Mouse (Mus musculus) frontal cortex, adult 2 months (tissue): ENCODE results near the gene Skap1. TPM values are rescaled to one million over a fixed set of nuclear protein-coding genes. Genes with fewer than 3 reads are reported as not detected.
"Not testable (repeated sequence)": the region's sequence is repeated elsewhere in the genome, so short reads cannot be mapped to it uniquely, and the experiment has no call there.

Experiments
- DNase-seq, 2 experiments: peaks; one replicate each; pipeline ENCODE4 v3.0.0; 2022; ENCODE audit warnings: low spot score in 1 of 2; ENCODE audit errors: extremely low spot score in 1 of 2
- polyA plus RNA-seq: library from polyadenylated mRNA; depleted of rRNA; stranded (reverse); fragments of >200 nt; gene quantifications from 2 replicates; pipeline ENCODE4 v1.2.3, GENCODE M21; 2012

The Skap1 gene
- polyA plus RNA-seq, 1 experiment = 3.1 TPM

DNA sequence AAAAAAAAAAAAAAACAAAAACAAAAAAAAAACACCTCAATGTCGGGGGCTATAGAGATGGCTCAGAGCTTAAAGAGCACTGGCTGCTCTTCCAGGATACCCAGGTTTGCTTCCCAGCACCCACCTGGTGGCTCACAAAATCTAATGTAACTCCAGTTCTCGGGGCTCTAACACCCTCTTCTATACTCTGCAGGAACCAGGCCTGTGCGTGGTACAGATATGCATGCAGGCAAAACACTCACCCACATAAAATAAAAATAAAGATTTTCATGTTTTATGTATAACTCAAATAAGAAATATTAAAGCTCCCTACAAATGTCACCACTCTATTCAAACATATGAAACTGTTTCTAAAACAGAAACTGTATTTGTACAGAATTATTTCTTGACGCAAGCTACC, 214.6 kb downstream of the Skap1 start:
- peak in 1 of 2 experiments; percentile 32 for DNase-seq

DNA sequence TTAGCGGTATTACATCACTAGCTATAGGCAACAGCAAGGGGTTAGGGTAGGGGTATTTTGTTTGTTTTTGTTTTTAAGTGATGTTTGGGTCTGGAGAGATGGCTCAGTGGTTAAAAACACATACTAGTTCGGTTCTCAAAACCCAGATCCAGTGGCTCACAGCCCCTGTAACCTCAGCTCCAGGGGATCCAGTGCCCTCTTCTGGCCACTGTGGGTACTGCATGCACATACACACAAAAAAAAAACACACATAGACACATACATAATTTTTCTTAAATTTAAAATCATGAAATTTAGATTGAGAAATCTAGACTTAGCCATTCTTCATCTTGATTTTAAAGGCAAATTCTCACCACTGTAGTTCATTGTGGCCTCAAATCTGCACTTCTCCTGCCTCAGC, 221.0 kb downstream of the Skap1 start:
- no peak for DNase-seq

DNA sequence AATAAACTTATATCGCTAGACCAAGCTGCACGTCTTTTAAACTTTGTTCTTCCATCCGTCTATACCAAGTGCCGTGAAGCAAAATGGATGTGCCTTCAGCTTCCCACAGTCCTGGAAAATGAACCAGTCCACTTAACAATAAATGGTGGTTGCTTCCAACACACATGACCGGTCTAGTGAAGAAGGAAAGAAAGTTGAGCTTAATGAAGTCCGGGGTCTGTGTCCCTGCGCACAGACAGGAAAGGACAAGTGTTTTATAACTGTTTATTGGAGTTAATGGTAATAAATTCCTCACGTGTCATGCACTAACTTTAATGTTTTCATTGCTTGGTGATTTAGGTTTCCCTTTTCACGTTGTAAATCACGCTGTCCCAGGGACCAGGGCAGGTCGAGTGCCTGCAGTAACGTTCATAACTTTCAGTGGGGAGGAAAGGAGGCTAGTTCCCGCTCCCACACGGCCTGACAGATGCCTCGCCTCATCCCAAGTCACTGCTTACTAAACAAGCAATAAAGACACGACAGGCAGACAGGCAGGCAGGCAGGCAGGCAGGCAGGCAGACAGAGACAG, 222.4 kb downstream of the Skap1 start:
- DNase-seq = no peak

- no peak for DNase-seq
Observed at GRCm38 (mm10) chr11:96692250-96692649, 227.9 kb downstream of the Skap1 start.

GRCm38 (mm10) chr11:96693360-96693759, 229.0 kb downstream of the Skap1 start:
- no peak for DNase-seq

- no peak for DNase-seq
Observed at GRCm38 (mm10) chr11:96694774-96695173, 230.4 kb downstream of the Skap1 start.

- no peak for DNase-seq
Observed at GRCm38 (mm10) chr11:96696168-96696727, 231.9 kb downstream of the Skap1 start.

GRCm38 (mm10) chr11:96696842-96697455, 232.6 kb downstream of the Skap1 start:
- peak in 1 of 2 experiments; percentile 12 for DNase-seq

GRCm38 (mm10) chr11:96697467-96697866, 233.1 kb downstream of the Skap1 start:
- DNase-seq = no peak

DNA sequence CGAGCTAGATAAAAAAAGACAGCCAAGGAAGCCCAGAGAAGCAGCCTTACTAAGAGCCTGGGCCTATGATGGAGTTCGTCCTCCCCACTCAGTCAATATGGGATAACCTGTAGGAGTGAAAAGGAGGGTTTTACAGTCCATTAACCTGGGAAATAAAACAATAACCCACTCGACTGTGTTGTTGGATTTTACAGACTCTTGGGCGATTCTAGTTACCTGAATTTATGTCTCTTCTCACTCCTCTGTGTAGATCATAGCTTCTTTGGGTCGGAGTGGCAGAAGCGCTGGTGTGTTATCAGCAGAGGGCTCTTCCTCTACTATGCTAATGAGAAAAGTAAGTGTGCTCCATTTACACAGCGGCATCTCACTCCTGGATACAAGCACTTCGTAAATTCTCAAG, 239.4 kb downstream of the Skap1 start:
- no peak for DNase-seq

DNA sequence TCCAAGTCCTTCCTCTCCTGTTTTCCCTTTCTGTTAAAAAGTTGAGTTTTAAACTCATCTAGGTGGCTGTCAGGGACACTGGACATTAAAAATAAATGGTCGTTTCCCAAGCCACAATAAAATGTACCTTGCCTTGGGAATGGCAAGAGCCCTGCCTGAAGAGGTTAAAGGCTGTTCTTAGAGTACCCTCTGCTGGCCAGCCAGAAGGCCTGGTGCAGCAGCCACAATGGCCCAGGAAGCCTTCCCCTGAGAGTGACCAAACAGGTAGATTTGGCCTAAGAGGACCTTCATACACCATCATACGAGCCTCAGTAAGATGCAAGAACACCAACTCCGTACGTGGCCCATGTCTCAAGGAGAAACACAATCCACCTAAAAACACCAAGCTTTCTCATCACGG, 246.9 kb downstream of the Skap1 start:
- no peak for DNase-seq

GRCm38 (mm10) chr11:96711670-96712069, 247.3 kb downstream of the Skap1 start:
- DNase-seq = no peak

- DNase-seq = no peak
Observed at GRCm38 (mm10) chr11:96713210-96714005, 249.0 kb downstream of the Skap1 start.

DNA sequence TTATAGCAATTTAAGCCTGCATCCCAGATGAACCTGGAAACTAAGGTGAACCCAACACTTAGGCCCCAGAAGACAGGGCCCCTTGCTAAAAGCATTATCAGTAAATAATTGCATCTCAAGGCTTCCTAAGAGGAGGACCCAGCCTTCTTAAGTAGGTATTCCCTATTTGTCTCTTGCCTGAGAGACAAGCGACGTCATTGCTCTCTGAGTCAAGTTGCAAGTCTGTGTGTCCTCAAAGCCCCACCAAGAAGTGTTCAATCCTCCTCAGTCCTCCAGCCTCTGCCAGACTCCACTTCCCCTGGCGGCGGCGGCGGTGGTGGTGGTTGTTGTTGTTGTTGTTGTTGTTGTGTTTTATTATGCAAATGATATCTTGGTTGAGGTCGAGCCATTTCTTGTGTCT, 249.6 kb downstream of the Skap1 start:
- DNase-seq = no peak

- not testable (repeated sequence) for DNase-seq
Observed at GRCm38 (mm10) chr11:96715168-96715567, 250.8 kb downstream of the Skap1 start.

GRCm38 (mm10) chr11:96718609-96719008, 254.2 kb downstream of the Skap1 start:
- DNase-seq = no peak

DNA sequence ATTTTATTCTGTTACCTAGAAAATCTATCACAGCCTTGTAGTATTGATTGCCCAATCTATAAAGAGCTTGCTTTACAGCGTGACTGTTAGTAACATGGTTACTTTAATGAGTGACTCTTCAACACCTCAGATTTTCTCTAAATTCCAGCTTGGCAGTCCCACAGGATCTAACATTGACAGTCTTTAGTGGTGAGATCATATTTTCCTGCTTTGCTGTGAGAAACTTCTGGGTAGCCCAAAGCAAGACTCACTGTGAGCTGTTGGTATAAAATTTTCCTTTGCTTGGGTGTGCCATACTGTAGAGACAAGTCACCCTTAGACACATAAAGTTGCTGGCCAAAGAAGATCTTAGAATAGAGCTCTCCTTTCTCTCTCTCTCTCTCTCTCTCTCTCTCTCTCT, 261.4 kb downstream of the Skap1 start:
- DNase-seq = no peak

DNA sequence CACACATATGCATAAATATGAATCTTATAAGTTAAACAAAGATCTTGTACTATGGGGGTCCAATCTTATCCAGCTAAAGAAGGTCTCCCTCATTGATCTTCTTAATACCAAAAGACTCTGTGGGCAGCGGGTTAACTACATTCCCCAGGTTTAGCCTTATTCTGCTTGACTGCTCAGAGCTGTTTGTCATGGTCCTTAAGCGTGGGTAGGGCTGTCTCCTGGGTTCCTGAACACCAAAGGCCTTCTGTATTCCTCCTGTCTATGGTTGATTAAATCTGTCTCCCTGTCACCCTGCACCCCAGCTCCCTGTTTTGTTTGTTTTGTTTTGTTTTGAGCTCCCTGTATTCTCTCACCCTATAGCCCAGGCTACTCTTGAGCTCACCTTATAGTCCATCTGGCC, 264.2 kb downstream of the Skap1 start:
- no peak for DNase-seq

DNA sequence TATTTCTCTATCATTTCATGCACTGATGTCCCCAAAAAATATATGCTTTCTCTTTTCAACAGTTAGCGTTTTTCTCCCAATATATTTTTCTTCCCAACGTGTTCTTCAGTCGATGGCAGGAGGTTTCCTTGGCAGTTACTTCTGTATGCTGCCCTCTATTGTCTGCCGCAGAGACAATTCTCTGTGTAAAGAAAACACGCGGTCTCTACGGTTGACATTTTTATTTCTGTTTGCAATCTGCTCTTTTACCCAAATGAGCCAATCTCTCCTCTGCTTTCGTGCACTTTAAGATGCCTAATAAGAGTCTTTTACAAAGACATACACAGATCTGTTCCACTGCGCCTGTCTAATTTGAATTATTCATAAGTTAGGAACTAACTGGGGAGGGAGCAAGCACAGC, 265.1 kb downstream of the Skap1 start:
- DNase-seq = no peak

DNA sequence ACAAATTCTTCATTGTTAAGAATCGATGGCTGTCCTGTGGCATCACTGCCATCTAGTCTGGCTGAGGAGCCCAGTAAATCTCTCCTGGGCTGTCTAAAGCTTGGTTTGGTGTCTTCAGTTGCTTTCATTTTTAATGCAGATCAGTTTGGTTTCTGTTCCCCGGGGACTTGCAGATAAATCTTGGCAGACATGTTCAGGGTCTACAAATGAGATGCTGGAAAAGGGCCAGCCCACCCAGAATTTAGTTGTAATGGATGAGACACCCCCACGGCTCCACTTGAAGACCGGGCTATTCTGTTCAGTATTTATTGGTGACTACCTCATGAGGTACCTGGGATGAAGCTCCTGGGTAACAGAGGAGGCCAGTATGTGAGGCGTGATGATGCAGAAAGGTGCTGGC, 265.9 kb downstream of the Skap1 start:
- no peak for DNase-seq

DNA sequence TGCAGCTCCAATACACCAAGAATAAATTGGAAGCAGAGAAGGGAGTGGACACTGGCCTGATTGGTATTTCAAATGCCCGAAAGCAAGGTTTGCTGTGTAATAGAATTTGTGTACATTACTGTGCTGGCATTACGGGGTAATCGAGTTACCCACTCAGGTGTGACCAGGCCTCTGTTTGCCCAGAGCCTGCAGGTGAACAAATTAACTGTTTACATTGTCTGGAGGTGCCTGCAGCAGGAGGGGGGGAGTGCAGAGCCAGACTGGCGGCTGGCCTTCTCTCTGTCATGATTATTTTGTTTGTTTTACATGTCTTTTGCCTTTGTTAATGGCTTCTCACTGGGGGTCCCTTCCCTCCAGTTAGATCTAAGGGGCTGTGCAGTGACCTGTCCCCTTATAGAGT, 268.3 kb downstream of the Skap1 start:
- no peak for DNase-seq

DNA sequence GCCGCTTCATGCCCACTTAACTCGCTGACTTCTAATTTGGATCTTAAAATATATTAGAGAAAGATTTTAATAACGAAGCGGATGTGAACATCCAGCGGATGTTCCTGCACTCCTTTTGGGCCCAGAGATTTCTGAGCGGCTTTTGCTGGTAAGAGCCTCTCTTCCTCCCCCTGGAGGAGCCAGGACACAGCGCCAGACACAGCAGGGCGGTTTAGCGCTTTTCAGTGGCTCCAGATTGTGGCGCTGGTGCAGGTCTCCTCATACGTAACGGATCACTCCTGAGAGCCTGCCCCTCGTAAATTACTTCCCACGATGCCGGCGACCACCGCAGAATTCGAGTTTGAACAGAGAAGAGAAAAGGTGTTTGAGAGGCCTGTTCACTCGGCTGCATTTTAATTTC, 271.5 kb downstream of the Skap1 start:
- peak in 1 of 2 experiments; percentile 71 for DNase-seq
